Mouse (Mus musculus) yolk sac, embryonic 10.5 days (tissue): ENCODE data around the gene Tgfbr3l.

Source experiments
- DNase-seq: peaks from one replicate; pipeline ENCODE4 v3.0.0-alpha.2; 2017; ENCODE audit warnings: low spot score

The Tgfbr3l gene

DNA sequence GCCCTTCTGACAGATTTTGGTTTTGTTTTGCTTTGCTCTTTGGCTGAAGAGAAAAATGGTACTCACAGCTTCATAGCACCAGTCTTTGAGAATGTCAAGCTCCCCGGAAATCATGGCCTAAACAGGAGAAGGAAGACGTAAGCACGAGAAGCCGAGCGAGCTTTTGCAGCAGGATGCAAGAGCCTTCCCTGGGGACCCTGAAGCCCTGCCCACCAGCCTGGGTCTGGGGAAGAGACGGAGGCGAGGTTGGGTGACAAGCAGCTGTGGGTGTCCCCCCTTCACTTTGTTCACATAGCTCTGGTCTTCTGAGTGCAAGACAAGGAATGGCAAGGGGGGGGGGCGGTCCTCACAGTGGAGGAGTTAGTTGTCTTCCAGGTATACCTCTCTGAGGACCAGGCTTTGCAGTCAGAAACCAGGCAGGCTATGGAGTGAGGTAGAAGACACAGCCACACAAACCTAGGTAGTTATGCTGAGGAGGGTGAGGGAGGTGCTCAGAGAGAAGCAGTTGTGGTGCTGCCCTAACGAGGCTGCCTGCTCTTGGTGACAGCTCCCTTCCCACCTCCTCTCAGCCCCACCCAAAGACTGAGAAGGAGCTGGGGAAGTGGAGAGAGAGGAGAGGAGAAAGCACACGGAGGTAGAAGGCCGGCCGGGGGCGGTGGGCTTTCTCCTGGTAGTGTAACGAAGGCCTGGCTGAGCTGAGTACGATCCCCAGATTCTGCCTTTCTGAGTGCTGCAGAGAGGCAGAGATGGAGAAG lies 17.3 kb downstream of the Tgfbr3l start:
- DNase-seq = no peak

DNA sequence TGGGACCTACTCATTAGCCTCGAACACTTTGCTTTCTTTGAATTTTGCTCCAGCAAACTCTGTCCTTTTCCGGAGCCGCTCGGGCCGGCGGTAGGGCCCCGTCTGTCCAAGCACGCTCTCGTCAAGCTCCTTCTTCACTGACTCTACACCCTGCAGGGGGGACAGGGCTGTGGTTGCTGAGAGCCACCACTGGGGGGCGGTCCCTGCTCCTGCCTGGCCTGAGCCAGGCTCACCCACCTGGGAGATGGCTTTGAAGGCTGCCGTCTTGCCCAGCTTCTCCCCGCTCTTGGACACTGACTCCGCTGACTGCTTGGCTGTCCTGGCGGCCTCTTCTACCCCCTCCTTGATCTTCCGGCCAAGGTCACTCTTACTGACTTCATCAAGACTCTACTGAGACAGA lies 19.6 kb downstream of the Tgfbr3l start:
- no peak for DNase-seq

DNA sequence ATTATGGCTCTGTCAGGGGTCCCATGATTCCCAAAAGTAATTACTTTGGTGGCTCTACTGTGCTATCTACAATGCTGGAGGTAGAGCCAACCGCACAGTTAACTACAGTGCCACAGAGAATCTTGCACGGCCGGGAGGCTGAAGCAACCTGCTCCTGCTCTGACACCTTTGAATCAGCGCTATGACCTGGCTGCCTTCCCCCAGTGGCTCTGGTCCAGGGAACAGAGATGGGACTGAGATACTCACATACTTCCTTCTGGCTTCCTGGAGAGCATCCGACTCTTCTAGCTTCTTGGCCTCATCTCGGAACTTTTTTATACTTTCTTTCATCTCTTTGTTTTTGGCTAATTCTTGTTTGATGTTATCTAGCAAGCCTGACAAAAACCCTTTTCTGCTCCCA lies 21.6 kb downstream of the Tgfbr3l start:
- DNase-seq = no peak

DNA sequence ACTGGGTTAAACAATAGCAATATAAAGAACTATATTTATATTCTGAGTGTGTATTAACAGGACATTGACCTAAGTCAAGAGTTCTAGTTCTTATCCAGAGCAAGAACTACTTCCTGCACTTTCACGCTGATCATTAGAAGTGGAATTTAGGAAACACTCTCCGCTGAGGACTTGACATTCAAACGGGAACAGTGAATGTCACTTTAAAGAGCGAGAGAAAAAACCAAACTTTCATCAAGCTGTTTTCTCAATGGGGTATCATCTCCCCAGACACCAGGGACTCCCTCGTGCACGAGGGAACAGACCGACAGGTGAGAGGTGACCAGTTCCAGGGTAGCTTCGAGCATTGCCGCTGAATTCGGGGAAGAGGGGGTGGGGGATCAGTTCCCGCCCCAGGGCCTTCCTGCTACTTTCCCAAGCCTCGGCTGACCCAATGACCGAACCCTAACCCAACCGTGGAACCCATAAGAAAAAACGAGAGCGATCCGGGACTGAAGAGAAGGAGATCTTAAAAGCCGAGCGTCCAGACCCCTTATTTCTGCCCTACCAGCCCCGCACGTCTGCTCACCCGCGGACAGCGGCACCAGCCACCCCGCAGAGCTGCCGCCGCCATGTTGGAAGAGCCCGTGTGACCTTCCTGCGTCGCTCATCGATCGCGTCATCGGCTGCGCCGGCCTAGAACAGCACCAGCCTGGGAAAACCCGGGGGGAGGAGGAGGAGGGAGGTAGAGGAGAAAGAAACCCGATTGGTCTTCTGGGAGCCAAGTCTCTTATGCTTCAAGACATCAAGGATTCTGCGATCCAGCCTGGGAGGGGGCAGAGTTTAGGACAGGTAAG lies 27.5 kb downstream of the Tgfbr3l start, which contains the start of gene Timm44:
Gene Timm44, minus strand, starts transcription at position 639 of the 836 bp plus-strand sequence.
- peak; percentile 94 for DNase-seq

DNA sequence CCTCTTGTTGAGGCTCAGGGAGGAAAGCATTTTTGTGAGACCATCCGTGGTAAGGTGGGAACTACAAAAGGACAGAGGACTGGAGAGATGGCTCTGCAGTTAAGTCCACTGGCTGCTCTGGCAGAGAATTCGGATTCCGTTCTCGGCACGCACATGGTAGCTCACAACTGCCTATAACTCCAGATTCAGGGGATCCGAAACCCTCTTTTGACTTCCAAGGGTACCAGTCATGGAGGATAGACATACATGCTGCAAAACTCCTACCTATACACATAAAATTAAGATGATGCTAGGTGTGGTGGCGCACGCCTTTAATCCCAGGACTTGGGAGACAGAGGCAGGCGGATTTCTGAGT lies 28.1 kb downstream of the Tgfbr3l start:
- no peak for DNase-seq

DNA sequence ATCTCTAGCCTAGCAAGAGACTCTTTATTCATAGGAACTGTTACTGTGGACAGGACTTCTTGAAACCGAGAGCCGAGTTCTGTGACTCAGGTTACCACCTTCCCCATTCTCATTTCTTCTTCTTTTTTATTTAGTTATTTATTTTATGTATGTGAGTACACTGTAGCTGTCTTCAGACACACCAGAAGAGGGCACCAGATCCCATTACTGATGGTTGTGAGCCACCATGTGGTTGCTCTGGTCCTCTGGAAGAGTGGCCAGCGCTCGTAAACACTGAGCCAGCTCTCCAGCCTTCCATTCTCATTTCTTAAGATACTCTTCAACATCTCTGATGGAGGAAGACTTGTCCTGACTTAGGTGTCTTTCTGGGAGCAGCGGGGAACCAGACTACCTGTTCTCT lies 44.7 kb downstream of the Tgfbr3l start:
- DNase-seq = no peak

DNA sequence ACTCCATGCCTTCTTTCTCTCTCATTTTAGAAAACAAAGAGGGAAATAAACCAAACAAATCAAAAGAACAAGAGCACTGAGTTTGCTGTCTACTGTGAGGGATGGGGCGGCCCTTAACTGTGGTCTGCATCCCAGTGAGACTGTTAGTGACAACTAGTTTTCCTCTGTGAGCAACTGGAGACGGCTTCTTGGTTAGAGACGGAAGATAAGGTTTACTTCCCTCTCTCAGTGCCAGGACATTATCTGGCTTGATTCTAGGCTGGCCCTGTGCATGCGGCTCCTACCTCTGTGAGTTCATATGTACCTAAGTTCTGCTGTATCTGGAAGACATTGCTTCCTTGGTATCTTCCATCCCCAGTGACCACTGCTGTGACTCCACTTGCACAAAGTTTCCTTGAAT lies 49.8 kb downstream of the Tgfbr3l start:
- no peak for DNase-seq
